Mouse (Mus musculus) MN1 (cell line): Measurements from ENCODE around the gene Rnf126.

Source experiments
- DNase-seq: peaks from one replicate; pipeline ENCODE4 v3.0.0-alpha.2; 2016; ENCODE audit warnings: low spot score

Rnf126 gene

DNA sequence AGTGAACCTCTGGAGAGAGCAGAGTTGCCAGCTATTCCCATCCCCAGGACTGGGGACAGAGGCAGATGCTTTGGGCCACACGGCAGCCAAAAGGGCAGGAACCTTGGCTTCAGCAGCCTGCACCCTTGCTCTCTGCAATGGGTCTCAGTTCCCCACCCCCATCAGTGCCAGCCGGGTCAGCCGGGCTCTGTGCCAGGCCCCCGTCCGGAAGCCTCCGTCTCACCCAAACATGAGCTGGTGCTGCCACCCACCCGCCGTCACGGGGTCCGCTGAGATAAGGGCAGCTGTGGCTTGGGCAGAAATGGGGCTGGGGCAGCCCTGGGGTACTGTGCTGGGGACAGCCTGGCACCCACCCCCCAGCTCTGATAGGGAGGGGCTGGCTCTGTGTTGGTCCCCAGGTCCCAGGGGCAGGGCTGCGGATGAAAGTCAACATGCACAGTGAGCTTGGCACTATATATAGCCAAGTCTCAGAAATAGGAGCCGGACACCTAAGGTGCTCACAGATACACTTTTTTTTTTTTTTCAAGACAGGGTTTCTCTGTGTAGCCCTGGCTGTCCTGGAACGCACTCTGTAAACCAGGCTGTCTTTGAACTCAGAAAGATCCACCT is 37.3 kb downstream of the Rnf126 start:
- DNase-seq, result peak; percentile 75

DNA sequence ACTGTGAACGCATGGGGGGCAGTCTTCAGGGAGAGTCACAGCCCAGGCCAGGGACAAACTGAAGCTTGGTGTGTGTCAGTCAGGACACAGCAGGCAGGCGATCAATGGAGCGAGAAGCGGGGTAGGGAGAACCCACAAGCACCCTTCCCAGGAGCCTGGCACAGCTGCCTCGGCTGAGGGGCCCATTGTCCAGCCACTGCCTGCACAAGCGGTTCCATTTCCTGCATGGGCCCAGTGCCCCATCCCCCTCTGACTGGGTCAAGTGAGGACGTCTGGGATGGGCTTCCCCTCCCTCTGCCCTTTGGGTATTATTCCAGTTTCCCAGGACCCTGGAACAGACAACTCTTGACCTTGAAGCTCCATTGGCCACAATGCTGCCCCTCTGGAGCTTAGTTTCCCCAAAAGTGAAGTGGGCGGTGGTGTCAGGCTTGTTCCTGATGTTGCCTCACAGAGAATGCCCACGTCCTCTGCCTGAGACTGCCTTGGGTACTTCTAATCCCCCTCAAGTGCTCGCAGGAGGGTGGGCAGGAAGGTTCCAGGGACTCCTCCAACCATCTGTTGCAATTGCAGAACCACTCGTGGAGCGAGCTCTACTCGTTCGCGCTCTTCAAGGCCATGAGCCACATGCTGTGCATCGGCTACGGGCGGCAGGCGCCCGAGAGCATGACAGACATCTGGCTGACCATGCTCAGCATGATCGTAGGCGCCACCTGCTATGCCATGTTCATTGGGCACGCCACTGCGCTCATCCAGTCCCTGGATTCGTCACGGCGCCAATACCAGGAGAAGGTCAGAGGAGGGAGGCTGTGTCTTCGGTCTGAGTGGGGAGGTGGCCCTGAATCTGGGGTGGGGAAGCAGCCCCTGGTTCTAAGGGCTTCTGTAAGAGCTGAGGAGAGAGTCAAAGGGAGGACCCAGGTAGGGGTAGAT is 38.2 kb downstream of the Rnf126 start:
- DNase-seq, result no peak

DNA sequence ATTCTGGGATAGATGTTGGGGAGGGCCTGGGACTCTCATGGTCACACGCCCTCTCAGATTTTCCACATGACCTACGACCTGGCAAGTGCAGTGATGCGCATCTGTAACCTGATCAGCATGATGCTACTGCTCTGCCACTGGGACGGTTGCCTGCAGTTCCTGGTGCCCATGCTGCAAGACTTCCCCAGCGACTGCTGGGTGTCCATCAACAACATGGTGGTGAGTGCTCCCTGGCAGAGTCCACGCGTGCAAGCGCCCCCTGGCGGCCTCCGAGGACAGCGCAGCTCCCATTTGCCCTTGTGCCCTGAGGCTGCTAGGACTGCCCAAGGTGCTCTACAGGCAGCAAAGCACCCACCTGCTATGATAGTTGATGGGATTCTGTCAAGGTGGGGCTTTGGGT is 40.7 kb downstream of the Rnf126 start:
- DNase-seq, result peak; percentile 74

DNA sequence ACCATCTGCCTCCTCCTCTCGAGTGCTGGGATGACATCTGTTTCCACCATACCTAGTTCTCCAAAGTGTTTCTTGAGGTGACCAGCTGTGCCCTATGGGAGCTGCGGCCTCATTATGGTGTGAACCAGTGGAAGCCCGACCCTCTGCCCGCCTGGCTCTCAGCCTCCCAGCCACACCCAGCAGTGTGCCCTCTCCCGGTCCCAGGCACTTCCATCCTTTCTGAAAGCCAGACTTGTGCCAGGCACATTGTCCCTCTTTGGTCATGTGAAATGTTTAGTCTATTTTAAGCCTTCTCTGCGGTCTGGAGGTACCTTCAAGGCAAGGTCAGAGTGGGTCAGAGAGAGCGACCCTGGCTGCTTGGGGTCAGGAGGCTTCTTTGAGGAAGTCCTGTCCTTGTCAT is 43.1 kb downstream of the Rnf126 start:
- no peak for DNase-seq

DNA sequence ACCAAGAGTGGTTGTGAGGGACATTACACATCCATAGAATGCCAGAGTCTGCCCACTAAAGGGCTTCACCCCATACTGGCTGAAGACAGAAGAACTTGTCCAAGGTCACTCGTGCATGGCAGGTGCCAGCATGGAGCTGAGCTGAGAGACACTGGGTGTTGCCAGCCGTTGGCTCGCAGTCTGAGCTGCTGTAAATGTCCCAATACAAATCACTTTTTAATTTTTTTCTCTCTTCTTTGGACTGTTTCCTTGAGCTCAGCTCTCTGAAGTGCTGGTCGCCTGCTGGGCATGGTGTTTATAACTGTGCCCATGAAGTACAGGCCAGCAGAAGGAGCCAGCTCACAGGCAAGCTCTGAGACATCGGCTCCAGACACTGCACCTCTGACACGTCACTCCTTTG is 43.7 kb downstream of the Rnf126 start:
- no peak for DNase-seq

DNA sequence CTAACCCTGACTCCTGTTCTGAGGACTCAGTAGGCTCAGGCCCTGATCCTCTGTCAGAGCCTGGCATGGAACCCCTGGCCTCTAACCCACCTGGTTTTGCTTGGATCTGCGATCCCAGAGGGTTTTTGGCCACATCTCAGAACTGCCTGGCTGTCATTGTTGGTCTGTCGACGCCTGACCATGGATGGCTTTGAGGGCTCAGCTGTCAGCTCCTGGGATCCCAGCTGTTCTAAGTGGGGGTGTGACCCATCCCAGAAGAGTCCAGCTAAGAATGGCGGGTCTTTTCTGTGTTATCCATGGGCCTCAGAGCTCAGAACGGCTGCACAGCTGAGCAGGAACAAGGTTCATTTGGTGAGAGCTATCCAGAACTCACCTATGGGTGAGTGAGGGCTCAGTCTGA is 45.7 kb downstream of the Rnf126 start:
- DNase-seq, result no peak

DNA sequence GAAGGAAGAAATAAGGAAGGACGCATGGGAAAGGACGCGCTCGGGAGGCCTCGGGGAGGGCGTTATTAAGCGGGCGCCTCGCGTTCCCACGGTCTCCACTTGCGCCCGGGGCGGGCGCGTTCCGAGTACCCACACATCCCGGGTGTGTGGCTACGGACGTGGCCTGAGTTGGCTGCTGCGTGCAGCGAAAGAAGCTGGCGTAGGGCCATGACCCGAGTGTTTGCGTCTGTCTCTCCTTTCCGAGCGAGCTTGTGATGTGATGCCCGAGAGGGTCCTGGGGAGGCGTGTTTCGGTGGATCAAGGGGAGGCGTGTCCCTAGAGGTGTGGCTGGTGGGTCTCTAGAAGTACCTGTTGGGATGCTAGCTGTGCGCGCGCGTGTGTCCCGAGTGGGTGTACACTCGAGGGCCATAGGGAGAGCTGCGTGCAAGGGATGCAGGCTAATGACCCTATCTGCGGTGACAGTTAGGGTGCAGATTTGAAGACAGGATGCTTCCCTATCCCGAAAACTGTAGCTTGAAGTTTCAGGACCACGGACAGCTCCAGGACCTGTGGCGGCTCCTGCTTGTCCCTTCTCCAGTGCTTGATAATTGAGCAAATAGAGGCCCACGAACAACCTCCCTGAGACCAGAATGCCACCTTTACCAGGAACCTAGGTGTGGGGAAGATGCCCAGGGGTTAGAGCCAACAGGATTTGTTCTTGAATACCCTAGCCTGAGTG is 49.0 kb downstream of the Rnf126 start:
- peak; percentile 62 for DNase-seq

DNA sequence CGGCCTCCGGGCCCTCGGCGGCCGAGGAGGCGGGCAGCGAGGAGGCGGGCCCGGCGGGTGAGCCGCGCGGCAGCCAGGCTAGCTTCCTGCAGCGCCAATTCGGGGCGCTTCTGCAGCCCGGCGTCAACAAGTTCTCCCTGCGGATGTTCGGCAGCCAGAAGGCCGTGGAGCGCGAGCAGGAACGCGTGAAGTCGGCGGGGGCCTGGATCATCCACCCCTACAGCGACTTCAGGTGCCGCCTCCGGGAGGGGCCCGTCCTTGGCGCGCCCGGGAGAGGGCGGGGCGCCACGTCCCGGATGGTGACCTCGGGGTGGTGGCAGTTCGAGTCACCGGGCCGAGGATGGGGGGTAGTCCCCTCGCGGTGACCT is 49.8 kb downstream of the Rnf126 start:
- DNase-seq, result peak; percentile 75

DNA sequence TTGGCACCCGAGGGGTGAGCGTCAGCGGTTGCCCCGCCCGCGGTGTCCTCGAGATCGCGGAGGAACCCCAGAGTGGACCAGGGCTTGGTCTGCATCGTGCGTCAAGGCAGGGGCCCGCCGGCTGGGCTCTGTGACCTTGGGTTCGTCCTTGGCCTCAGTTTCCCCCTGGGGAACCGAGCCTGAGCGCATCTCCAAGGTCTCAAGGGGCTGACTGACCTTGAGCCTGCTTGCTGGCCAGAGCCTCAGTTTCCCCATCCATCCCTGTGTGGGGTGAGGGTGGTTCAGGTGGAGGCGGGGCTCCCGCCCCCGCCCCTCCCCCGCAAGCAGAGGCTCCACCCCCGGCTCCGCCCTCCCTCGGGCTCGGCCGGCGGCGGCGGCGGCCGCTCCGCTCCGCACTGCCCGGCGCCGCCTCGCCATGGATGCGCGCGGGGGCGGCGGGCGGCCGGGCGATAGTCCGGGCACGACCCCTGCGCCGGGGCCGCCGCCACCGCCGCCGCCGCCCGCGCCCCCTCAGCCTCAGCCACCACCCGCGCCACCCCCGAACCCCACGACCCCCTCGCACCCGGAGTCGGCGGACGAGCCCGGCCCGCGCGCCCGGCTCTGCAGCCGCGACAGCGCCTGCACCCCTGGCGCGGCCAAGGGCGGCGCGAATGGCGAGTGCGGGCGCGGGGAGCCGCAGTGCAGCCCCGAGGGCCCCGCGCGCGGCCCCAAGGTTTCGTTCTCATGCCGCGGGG is 50.3 kb downstream of the Rnf126 start, which contains the start of gene Hcn2:
Hcn2 (plus strand) TSS at position 381 of the 734 bp plus-strand sequence.
- DNase-seq, result peak; percentile 62

DNA sequence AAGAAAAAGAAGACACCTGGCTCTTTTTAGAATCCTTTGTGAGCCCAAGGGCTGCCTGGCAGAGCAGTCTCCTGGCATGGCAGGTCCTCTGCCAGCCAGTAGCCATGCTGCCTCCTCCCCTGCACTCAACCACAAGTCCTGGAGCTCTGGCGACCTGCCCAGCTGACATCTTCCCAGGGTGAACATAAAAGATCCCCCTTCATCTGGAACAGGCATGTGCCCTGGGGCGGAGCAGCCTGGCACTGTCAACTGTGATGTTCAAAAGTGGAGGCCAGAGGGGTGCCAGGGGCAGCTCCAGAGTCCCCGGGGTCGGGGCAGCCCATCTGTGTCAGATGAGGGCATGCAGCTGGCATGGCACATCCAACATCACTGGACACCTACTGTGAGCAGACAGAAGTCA is 51.8 kb downstream of the Rnf126 start:
- DNase-seq, result peak; percentile 89

DNA sequence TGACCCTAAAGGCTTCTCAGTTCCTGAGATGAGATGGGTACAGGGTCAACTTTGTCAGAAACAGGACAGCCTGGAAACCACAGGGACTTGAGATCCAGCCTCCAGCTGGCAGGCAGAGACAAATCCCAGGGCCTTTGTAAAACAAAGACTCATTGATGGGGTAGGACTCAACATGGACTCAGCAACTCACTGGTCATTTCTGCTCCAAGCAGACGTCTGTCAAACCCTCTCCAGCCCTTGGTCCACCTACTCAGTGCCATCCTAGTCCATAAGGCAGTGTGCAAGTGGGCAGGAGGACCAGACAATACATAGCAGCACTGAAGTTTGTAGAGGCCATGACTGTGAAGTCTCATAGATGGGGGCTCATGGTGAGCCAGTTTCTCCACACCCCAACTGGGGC is 53.6 kb downstream of the Rnf126 start:
- DNase-seq, result no peak

DNA sequence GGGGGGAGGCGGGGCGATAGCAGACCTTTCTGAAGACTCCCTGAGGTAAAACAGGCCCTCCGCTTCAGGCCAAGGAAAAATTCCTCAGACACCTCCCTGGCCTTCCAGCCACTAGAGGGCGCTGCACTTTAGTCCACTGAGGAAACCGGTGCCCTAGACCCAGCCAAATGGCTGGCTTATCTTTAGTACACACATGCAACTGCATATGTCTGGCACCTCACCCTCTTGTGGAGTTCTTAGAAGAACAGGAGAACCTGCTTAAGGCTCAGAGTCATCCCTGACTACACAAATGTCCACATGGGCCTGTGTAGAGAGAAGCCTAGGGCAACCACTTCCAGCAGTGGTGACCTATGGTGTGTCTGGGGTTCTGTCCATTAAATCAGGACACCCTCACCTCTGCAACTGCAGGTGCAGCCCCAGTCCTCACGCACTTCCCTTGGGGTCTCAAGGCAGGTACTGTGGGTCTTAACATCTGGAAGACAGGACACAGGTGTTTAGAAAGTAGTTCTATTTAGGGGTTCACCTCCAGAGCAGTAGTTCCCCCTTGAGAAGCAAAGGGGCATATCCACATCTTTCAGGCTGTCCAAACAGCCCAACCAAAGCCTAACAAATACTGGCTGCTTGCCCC is 54.1 kb downstream of the Rnf126 start:
- peak; percentile 93 for DNase-seq

DNA sequence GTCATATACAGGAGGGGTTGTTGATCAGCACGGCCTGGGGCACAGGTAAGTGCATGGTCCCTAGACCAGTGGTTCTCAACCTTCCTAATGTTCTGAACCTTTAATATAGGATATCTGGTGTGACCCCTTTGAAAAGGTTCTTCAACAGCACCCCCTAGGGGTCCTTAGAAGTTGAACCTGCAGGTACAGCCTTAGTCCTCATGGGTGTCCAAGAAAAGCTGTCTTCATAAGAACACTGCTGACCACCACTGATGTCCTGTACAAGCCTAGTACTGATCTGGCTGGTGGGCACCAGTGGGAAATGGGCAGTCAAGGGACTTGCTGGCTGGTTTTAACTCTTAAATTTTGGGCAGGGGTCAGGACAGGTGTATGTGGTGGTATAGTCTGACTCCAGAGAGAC is 54.7 kb downstream of the Rnf126 start:
- DNase-seq, result peak; percentile 71

DNA sequence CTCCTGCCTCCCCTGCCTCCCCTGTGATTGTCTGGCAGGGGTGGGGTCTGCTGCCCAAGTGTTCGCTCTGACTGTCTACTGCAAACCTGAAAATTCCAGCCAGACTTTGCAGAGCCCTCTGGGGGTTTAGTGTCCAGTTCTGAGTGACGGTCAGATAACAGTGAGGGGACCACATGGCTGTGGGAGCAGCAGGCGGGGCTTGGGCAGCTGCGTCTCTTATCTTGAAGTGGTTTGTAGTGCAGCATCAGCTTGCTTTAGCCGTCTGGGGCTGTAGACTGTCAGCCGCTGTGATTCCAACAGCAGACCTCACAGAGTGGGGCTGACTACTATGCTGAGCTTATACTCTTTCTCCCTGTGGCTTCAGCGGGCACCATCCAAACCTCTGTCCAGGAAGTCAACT is 57.4 kb downstream of the Rnf126 start:
- peak; percentile 63 for DNase-seq

DNA sequence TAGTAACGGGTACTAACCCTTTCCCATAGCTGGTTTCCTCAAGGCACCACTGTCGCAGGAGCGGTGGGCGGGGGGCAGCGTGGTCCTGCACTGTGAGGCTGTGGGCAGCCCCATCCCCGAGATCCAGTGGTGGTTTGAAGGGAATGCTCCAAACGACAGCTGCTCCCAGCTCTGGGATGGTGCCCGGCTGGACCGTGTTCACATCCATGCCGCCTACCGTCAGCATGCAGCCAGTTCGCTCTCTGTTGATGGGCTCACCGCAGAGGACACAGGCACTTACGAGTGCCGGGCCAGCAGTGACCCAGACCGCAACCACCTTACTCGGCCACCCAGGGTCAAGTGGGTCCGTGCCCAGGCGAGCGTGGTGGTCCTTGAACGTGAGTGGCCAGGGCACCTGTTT is 58.1 kb downstream of the Rnf126 start:
- DNase-seq, result no peak
